Mouse (Mus musculus) cerebellum, adult 9-10 months (tissue): ENCODE data around the gene Nek9.
"Not testable (repeated sequence)": the region's sequence is repeated elsewhere in the genome, so short reads cannot be mapped to it uniquely, and the experiment has no call there.

Experiments used
- DNase-seq: peaks from one replicate; pipeline ENCODE4 v3.0.0; 2022

The Nek9 gene

DNA sequence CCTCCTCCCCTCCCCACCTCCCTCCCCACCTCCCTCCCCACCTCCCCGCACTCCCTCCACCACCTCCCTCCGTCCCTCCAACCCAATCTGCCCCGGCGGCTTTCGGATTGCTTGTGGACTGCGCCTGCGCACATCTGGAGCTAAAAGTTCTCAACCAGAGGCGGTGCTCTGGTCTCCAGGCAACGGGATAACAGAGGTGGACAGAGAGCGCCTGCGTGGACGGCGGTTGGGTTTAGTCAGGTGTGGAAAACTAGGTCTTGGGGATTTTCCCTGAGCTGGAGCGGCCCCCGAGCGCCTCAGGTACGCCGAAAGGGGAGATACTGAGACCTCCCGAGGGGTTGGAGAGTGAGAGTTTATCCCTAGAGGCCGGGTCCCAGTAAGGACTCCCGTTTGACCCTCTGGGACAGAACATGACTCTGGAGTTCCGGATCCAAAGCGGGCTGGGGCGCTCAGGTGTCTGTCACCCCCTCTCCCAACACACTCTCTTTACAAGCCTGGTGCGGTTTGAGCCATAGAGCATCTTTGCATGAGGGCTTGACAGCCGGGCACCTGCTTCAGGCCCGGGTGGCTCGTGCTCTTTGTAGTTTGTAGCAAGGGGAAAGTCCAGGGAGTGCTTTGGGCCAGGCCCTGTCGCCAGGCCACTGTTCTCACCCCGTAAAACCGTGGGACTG is 50.5 kb downstream of the Nek9 start, which contains the start of gene Zc2hc1c:
Gene Zc2hc1c, plus strand, starts transcription at position 106 of the 671 bp plus-strand sequence.
- no peak for DNase-seq

DNA sequence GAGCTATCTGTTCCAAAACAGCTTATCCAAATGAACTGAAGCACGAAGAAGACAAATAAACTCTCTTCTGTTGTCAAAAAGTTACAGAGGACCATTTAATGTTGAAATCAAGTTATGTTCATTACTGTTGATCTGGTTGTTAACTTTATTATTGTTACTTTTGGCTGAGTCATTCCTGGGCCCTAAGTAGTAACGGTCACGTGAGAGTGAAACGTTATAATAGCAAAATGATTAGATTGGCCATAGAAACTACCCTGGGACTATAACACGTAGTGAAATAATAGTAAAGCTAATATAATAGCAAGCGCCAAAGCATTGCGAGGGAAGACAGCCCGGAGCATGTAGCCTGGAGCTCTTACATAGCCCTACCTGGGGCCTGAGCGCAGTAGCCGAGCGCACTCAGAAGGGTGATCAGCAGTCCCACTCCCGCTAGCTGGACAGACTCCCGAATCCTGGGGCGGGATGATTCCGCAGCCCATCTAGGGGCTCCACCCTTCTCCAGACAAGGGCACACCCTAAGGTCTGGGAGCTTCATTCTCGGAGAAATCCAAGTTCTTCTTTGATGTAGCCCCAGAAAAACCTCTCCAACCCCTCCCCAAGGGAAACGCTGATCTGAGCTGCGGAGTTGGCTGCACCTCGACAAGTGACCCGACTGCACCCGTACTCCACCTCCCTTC is 51.2 kb downstream of the Nek9 start, which contains the start of gene Acyp1:
Gene Acyp1, minus strand, starts transcription at position 630 of the 677 bp plus-strand sequence.
- DNase-seq, result no peak

DNA sequence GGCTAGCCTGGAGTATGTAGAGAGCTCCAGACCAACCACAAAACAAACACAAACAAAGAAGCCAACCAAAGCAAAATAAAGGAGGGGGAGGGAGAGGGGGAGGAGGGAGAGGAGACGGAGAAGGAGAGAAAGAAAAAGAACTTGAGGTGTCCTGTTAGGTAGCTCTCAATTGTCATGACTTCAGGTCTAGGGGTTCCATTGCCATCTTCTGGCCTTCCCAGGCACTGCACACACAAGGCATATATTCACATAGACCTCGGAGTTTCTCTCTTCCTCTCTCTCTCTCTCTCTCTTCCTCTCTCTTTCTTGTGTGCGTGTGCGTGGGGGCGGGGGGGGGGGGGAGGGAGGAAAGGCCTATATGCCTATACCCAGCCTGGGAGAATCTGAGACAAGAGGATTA is 52.2 kb downstream of the Nek9 start:
- DNase-seq, result no peak

DNA sequence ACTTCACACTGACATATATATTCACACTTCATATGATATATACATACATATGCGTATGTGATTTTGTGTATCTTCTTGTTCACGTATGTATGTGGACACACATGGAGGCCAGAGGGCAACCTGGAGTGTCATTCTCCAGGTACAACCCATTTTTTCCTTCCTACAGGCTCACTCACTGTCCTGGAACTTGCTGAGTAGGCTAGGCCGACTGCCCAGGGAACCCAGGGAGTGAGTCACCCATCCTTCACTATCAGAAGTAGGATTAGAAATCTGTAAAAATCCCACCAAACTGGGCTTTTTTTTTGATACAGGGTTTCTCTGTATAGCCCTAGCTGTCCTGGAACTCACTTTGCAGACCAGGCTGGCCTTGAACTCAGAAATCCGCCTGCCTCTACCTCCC is 54.2 kb downstream of the Nek9 start:
- no peak for DNase-seq

DNA sequence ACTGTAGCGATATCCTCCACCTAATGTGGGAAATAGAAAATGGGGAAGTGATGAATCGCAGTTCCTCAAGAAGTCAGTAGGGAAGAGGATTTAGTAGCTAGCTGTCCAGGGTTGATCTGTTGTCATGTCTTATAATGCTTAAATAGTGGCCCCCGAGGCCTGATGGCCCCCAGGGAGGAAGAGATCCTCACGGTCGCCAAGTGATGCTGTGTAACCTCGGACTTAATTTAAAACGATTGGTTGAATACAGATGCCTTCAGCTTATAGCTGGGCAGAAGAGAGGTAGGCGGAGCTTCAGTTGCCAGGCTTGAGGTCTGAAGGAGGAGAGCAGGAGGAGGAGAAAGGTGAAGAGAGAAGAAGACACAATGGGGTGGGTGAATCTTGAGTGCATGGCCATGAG is 54.8 kb downstream of the Nek9 start:
- no peak for DNase-seq

DNA sequence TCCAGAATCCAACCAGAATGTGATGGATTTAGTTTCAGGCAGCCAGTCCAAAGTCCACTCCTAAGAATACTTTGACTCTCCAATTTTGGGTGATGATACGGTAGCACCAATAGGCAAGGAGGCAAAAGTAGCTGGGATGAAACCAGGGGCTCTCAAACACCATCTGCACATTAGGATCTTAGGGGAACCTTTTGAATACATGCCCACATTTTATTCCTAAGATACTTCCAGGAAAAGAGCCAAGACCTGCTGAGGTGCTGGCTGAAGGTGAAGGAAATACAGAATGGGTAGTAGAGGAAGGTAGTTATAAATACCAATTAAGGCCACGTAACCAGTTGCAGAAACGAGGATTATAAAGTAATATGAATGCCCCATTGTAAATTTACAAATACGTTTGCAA is 57.4 kb downstream of the Nek9 start:
- not testable (repeated sequence) for DNase-seq

DNA sequence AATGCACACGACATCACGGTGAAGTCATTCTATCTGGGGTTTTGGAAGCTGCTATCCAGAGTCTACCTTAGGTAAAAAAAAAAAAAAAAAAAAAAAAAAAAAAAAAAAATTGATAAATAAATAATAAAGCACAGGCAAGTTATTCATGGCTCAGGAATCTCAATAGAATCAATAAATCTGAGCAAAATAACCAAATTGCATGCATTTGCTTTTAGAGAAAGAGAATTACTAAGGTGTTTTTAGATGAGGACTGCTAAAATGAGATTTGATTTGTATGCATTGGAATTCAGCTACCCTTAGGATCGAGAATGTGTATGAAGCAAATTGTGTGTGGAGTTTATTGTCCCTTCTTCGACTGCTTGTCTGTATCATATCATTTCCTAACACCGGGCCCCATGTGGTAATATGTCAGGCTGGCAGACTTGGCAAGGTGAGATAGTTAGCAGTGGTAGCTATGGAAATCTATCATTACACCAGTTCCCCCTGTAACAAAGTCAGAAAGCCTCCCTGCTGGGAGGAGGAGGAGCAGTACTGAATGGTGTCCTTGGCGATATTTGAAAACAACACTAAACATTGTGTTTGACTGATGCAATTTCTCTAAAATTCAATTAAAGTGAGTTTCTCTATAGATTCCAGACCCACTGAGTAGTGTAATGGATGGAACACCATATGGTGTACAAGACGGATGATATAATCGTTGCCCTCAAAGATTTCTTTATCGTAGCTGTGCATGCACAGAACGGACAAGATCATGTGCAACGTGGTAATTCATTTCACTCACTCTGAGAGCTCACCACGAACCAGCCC is 58.1 kb downstream of the Nek9 start:
- DNase-seq, result no peak

DNA sequence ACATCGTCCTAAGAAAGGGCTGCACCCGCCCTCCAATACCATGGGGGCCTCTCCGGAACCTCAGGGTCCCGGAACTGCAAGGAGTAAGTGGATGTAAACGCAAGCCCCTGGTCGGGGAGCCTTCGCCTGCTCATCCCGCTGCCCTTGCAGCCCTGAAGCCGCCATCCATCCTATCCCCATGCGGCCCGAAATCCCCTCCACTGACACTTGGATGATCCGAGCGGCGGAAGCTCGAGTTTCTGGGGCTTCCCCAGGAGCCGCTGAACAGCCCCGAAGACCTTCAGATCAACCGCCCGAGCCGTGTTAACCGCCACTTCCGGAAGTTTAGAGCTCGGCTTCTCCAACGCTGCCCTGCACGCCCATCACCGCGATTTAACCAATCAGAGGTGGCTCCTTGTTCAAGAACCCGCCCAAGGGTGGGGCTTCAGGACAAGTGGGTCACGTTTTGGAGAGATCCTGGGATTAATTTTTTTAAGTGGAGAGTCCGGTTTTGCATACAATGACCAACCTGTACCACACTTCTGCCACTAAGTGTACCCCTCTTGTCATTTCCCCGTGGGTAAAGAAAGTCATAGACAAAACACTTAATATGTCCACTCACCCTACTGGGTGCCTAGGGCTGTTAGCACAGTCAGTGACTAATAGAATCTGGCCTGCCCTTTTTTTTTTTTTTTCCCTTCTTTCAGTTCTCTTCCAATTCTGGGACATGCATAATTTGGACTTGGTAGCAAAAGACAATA is 58.9 kb downstream of the Nek9 start:
- DNase-seq, result peak; percentile 100

DNA sequence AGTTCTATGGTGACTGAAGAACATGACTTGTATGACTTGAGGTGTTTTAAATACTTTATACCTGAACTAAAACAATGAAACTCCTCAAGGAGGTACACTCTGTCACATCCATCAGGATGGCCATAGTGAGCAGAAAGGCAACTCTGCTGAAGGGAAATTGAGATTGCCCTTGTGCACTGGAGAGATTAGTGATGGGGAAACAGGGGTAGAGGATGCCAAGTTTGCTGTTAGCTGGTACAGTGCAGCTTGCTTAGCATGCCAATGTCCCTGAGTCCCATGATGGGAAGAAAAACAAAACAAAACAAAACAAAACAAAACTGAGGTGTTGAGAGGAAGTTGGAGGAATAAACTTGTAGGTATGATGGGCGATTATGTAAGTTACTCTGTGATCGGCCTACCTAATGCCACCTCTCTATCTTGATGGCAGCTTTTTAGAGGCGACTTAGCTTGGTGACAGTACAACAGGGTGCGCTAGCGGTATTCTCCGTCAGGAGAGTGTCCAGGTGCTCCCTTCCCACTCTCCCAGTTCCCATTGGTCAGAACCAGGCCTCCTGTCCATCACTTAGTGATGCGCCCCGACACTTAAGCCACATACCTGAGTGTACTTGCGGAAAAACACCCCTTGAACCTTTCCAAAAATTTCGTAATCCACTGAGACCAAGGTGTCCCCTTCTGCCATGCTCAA is 59.6 kb downstream of the Nek9 start:
- peak; percentile 67 for DNase-seq

DNA sequence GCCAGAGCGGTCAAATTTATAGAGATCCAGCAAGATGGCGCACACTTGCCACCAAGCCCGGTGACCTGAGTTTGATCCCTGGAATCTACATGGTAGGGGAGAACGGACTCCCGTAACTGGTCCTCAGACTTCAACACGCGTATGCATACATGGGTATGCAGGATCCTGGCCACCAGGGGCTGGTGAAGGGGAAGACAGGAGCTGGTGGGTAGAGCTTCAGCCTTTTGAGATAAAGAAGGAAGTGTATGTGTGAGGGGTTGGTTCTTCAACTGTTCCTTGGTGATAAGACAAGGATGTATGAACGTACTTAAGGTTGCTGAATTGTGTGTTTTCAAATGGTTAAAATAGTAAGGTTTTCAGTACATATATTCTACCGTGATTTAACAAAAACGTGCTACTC is 60.2 kb downstream of the Nek9 start:
- DNase-seq, result no peak

DNA sequence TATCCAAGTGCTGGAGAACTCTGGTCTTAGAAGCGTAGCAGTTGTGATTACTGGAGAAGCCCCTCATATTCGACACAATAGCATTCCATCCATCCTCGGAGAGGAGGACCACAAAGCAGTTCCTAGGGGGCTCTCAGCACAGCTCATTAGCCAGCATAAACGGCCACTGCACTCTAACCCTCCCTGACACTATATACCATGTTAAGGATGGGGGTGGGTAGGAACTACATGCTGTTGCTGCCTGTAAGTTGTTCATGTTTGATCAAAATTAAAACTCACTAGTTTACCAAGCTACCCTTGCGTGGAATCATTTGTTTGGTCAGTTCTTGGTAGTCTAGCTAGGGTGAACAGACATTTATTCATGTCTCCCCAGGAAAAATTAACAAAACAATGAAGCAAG is 62.9 kb downstream of the Nek9 start:
- DNase-seq, result no peak

DNA sequence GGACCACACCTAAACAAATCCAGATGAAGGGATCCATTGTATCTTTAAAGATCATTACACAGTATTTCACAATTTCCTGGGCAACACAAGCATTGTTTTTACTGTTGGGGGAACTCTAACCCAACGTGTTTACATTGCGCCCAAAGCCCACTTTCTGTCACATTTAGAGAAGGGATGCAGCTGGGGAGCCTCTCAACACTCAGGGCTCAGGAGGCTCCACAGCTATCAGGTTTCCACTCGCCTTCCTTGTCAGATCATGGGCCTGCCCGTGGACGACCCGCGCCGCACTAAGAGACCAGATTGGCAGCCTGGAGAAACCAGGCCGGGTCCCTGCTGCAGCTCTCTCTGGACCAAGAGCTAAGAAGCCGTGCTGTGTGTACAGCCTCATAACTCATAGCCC is 65.7 kb downstream of the Nek9 start:
- no peak for DNase-seq

DNA sequence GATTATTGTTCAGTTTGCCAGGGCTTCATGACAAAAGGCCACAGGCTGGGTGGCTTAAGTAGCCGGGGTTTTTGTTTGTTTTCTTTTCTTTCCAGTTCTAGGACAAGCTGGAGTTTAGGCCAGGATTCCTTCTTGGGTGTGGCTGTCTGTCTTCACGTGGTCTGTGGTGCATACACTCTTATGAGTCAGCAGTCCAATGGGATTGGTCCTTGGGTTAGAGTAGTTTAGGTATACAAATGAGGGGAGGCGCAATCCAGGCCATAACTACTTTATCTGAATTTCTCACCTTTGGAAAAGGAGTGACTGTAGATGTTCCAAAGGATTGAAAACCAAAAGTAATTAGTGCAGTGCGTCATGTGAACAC is 67.3 kb downstream of the Nek9 start:
- no peak for DNase-seq

DNA sequence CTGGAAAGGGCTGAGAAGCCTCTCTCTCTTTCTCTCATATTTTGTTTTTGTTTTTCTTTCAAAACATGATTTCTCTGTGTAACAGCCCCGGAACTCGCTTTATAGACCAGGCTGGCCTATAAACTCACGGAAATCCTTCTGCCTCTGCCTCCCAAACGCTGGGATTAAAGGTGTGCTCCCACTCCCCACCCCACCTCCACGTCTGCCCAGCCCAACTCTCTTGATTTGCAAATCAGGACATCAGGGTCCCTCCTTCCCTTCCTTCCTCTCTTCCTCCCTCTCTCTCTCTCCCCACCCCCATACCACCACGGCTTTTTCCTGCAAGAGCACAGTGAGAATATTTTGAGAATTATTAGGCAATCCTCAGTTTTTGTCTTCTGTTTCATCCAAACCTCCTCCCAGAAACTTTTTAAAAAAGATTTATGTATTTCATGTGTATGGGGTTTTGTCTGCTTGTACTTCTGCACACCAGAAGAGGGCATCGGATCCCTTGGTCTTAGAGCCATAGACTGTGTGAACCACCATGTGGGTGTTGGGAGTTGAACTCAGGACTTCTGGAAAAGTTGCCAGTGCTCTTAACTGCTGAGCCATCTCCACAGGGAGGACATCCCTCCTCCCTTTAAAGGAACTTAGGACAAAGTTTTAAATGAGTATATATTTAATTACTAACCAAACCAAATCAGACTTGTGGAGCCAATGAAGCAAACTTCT is 67.9 kb downstream of the Nek9 start:
- no peak for DNase-seq

DNA sequence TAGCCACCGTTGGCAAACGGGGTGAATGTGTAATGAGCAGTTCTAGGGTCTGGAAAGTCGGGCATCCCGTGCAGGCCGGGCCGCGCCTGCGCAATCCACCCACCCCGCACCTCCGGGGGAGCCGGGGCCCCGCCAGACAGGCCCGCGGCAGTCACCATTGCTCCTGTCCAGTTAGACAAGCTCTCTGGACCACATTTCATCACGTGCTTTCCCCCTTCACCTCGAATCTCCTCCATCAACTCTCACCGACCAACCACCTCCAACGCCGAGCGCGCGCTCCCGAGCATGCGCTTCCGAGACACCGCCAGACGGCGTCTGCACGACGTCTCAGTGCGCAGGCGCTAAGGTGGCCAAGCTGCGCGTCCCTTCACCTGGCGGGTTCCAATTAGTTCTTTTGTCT is 68.8 kb downstream of the Nek9 start, which contains the start of gene Mlh3:
Gene Mlh3, minus strand, starts transcription at position 281 of the 400 bp plus-strand sequence.
- peak; percentile 94 for DNase-seq

DNA sequence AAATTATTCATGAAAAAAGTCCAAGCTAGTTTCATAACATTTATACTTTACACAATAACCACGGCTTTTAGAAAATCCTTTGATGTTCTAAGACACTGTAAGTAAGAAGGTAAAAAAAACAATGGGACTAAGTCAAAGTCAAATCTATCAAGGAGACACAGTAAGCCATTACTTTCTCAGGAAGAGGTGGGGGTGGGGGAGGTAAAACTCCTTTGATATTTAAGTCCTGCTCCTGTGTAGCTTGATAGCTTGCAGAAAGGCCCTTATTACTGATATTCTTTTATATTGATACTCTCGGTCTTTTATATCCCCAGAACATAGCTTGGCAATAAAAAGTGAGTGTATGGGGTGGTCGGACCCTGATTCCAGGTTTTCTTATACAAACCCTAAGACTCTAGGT is 69.3 kb downstream of the Nek9 start:
- DNase-seq, result no peak

DNA sequence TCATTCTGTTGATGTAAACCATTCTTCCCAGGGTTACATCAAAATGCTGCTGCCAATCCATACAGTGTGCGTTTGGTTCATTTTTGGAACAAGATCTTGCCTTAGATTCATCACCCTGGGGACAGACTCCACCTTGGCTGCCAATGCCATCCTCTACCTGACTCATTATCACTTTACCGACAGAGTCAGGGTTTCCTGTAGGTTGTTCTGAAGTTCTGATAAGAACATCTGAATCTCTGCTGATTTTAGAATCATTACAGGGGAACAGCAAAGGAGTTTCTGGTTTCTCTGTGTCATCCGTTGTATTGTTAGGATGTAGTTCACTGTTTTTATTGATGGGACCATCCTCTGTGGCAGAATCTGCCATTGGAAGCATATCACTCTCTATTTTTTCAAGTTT is 72.9 kb downstream of the Nek9 start:
- DNase-seq, result no peak

DNA sequence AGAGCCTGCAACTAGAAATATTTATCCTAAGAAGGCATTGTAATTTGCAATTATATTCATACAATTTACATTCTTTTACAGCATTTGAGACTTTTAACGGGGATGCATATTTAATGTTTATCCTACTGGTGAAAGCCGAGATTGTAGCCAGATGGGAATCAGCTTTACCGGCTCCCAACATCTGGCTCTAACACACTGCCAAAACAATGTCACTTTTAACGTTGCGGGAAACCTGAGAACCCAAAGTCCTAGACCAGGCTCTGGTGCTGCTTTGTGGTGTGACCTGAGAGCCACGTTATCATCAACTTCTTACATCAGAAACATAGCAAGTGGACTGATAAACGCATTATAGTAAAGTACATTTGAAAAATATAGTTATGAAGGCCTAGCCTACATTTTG is 74.2 kb downstream of the Nek9 start:
- DNase-seq, result no peak

DNA sequence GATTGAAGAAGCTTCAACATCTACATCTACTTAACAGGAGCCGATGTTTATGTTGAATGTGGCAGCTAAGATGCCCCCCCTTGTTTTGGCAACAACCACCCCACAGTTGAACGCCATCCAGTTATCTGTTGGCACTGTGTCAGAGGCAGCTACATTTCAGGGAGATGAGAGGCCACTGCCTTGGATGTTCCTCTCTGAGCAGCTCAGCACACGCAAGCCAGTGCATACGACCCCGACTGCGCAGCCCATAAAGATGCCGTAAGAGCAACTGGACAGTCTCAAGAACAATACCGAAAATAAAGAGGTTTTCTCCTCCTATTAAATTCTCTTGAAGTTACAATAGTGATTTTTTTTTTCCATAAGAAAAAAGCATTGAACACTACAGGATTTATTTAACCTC is 74.6 kb downstream of the Nek9 start:
- no peak for DNase-seq

DNA sequence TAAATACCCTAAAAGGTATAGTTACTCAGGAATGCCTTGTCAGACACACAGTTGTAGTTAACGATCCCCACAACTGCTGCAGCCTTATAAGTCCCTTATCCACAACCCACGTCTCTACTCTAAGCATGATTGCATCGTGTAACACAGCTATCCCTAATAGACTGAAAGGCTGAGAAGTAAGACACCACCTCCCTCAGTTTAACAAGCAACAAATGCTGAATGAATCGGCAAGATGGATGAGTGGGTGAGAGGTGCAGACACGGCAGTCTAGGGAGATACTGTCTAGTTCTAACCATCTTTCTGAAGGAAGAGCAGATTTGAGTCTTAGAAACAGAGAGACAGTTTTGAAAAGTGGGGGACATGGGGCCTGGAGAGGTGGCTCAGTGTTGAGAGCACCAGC is 76.0 kb downstream of the Nek9 start:
- no peak for DNase-seq

DNA sequence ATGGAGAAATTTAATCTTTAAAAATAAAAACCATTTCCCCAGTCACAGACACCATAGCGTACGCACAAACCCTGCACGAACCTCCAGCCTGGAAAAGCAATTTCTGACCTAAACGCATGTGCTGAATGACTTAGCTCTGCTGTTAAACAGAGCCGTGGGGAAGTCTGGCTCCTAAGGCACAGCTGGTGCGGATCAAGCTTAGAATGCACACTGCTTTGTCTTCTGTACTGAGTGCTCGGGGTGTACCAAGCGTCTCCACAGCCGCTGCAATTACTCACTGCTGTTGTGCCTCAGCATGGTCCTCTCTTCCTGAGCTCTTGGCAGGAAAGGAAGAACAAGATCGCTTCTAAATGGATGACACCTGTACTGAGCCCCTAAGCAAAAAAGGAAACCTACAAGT is 76.7 kb downstream of the Nek9 start:
- DNase-seq, result no peak
